8 mouse cellular contexts compared by ENCODE assay signal in the genomic region with DNA sequence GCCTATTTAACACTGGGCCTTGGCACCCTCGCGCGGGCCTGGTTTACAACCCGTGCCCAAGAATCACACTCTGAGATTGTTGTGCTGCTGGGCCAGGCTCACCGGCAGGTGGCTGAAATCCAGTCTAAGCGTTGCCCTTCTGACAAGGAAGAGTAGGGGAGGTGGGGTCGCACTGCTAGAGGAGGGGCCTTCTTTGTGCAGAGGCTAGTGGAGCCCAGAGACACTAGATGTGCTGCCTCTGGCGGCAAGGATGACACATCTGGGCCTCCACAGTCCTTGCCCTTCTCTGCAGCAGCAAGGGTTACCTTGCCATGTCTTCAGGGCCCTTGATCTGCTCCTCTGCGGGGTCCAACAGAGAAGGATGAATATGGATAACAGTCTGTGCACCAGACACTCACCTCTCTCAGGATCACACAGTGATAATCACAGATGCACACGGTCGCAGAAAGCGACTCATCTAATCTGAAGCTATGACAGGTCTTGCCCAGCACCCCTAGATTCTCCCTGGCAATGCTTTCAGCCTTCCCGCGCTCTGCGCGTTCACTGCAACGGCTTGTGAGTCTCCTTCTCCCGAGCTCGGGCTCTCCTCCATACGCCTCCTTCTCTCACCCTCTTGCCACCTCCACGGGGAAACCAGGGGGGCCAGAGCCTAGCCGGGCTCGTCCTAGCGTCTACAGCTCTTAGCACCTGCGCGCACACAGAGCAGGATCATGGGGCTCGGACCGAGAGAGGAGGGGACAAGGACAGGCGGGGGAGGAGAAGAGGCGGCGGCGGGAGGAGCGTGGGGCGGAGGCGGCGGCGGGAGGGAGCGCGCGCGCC. TPM values are rescaled to one million over a fixed set of nuclear protein-coding genes. Genes with fewer than 3 reads are reported as not detected.
DNase-seq lines count a peak whose midpoint lies in the region; ATAC-seq and TF ChIP-seq lines count a peak whose summit lies in the region.

No protein-coding gene starts in this region.

- WGBS in forebrain, embryonic 12.5 days = under 1% methylated on average over 40 of the region's 41 CpGs
- WGBS in lung, embryonic 16.5 days = 3% methylated on average over 28 of the region's 41 CpGs

- H3K36me3 ChIP-seq in E14TG2a.4 (ENCODE audit: insufficient read depth, low read length) = no peaks in the 10 kb centered on the region
- peaks cover 15% of the 10 kb centered on the region for H3K36me3 ChIP-seq in forebrain, embryonic 12.5 days (replicated peaks)
- no peaks in the 10 kb centered on the region for H3K36me3 ChIP-seq in lung, embryonic 16.5 days (ENCODE audit: control insufficient read depth, insufficient read depth, low read length)

- DNase-seq in c-Kit-positive CD71-positive TER-119-negative erythroid progenitor cells, embryonic 14.5 days (ENCODE audit: low read depth) = peak; percentile 70
- peak; percentile 74 for DNase-seq in heart, postnatal 4 days
- DNase-seq in layer of hippocampus, adult 9-11 months = peak; percentile 79
- DNase-seq in ovary, postnatal 10 days (ENCODE audit: low spot score) = peak; percentile 7
- DNase-seq in thymus, postnatal 14 days = peak; percentile 86

- peak; percentile 82 for ATAC-seq in forebrain, embryonic 12.5 days (ENCODE audit: low FRiP score)
- peak; percentile 69 for ATAC-seq in lung, embryonic 16.5 days (ENCODE audit: low read depth)

- H3K9ac ChIP-seq in forebrain, embryonic 12.5 days = peak overlapping the region; percentile 95
- peak overlapping the region; percentile 64 for H3K9ac ChIP-seq in lung, embryonic 16.5 days (ENCODE audit: low read length)

- peak; percentile 12; the same call in 1 of the 2 replicates for TF ChIP-seq CTCF in E14TG2a.4 (conservative IDR thresholded peaks at IDR 0.05; ENCODE audit: low read length)

- peak overlapping the region; percentile 97 for H3K4me2 ChIP-seq in forebrain, embryonic 12.5 days
- H3K4me2 ChIP-seq in lung, embryonic 16.5 days (ENCODE audit: low read depth, low read length) = peak overlapping the region; percentile 100

- peaks cover 80% of the 10 kb centered on the region for H3K27me3 ChIP-seq in E14TG2a.4 (ENCODE audit: insufficient read depth, low read length)
- 0 out of 2 replicates have a peak, but pooled peaks cover 4% of the 10 kb centered on the region for H3K27me3 ChIP-seq in forebrain, embryonic 12.5 days
- H3K27me3 ChIP-seq in lung, embryonic 16.5 days (ENCODE audit: control insufficient read depth, insufficient read depth, low read depth, low read length) = peaks cover 38% of the 10 kb centered on the region

- H3K27ac ChIP-seq in forebrain, embryonic 12.5 days = peak overlapping the region; percentile 97
- H3K27ac ChIP-seq in lung, embryonic 16.5 days (ENCODE audit: low read length) = no peak overlapping the region

- H3K4me3 ChIP-seq in E14TG2a.4 (replicated peaks; ENCODE audit: low read length) = peak overlapping the region; percentile 86
- peak overlapping the region; percentile 82 for H3K4me3 ChIP-seq in forebrain, embryonic 12.5 days (replicated peaks)
- H3K4me3 ChIP-seq in lung, embryonic 16.5 days (ENCODE audit: low read length) = peak overlapping the region; percentile 71

- peaks cover 44% of the 10 kb centered on the region for H3K4me1 ChIP-seq in E14TG2a.4 (replicated peaks; ENCODE audit: low read depth, low read length)
- H3K4me1 ChIP-seq in forebrain, embryonic 12.5 days = peaks cover 49% of the 10 kb centered on the region
- H3K4me1 ChIP-seq in lung, embryonic 16.5 days (replicated peaks; ENCODE audit: control insufficient read depth, insufficient read depth, low read length) = peaks cover 21% of the 10 kb centered on the region

- no peaks in the 10 kb centered on the region for H3K9me3 ChIP-seq in E14TG2a.4 (ENCODE audit: low read length)
- no peaks in the 10 kb centered on the region for H3K9me3 ChIP-seq in forebrain, embryonic 12.5 days
- H3K9me3 ChIP-seq in lung, embryonic 16.5 days (ENCODE audit: control insufficient read depth, low read length) = no peaks in the 10 kb centered on the region

RNA-seq across cellular contexts. Expression of gene Lrp8, which starts 0.5 kb away (rescaled TPM):
- polyA plus RNA-seq in forebrain, embryonic 12.5 days (2016; fragmentation: Nextera tagmentation; extraction: Ambion mirVana) = 43.3 and 48.3 TPM in 2 replicates
- 1 to 10 TPM; 1.7 to 1.8 TPM for total RNA-seq in heart, postnatal 4 days (2021)
- 0.26 and 0.40 TPM in 2 replicates for polyA plus RNA-seq in lung, embryonic 16.5 days (2015; fragmentation: Nextera tagmentation; extraction: Ambion mirVana)

Comparison
In these comparisons a context has a peak if more than half of its experiments do, and no peak if none do; other contexts are left out.
1. DNase-seq: peak in every context shown above with its lines; median percentile 86 in thymus, postnatal 14 days; 79 in layer of hippocampus, adult 9-11 months; 74 in heart, postnatal 4 days; 70 in c-Kit-positive CD71-positive TER-119-negative erythroid progenitor cells, embryonic 14.5 days; 7 in ovary, postnatal 10 days.
2. RNA of gene Lrp8, which starts 0.5 kb away (polyA plus RNA-seq): 43.3 to 48.3 TPM in forebrain, embryonic 12.5 days; 0.26 to 0.40 TPM in lung, embryonic 16.5 days; every median in the first group is over 10 times any median in the second.
3. Peak in every context shown above with its lines, with median percentiles within 50 percentile points of each other: H3K4me3 ChIP-seq.